Mouse (Mus musculus) ES-E14 (cell line): ENCODE measurements around the gene Gm21671. TPM values are rescaled to one million over a fixed set of nuclear protein-coding genes. Genes with fewer than 3 reads are reported as not detected.

Experiments used
- total RNA-seq: library from RNA; depleted of rRNA; stranded (reverse); fragments of 300-350 nt; gene quantifications from 2 replicates; pipeline ENCODE4 v1.2.3, GENCODE M21; 2012; rRNA removed

Gm21671 gene
- total RNA-seq, 1 experiment: not detected

Other genes with a start within 250 kb of the Gm21671 start
- gene Xrcc2, start 248.6 kb downstream of the Gm21671 start, total RNA-seq: 32.1 and 39.0 TPM in 2 replicates
- gene Actr3b, start 194.4 kb downstream of the Gm21671 start, total RNA-seq: 9.0 and 9.6 TPM in 2 replicates
- gene Gm21663, start 12.0 kb downstream of the Gm21671 start, total RNA-seq: not detected in 2 replicates
- gene Gm21680, start 18.2 kb upstream of the Gm21671 start, total RNA-seq: not detected in 2 replicates
- gene Gm21698, start 34.2 kb upstream of the Gm21671 start, total RNA-seq: 0.21 TPM in 1 of 2 replicates, not detected in the other
- not detected in 2 replicates for gene Gm1979, start 50.4 kb upstream of the Gm21671 start, total RNA-seq
- not detected in 2 replicates for gene Gm5862, start 68.5 kb upstream of the Gm21671 start, total RNA-seq
- gene Speer4a, start 85.1 kb upstream of the Gm21671 start, total RNA-seq: not detected in 2 replicates
- gene Gm7347, start 104.2 kb upstream of the Gm21671 start, total RNA-seq: not detected in 2 replicates
- not detected in 2 replicates for gene Gm10471, start 134.9 kb upstream of the Gm21671 start, total RNA-seq
- 0.09 TPM in 1 of 2 replicates, not detected in the other for gene 5031410I06Rik, start 150.9 kb upstream of the Gm21671 start, total RNA-seq
- gene Gm10220, start 167.0 kb upstream of the Gm21671 start, total RNA-seq: not detected in 2 replicates